Mouse (Mus musculus) spleen, adult 2 months (tissue): ENCODE measurements around the gene 1700092M07Rik. TPM values are rescaled to one million over a fixed set of nuclear protein-coding genes. Genes with fewer than 3 reads are reported as not detected.
A peak's percentile ranks its signal among the peaks of the same experiment; 100 is the strongest.
"Not testable (repeated sequence)": the region's sequence is repeated elsewhere in the genome, so short reads cannot be mapped to it uniquely, and the experiment has no call there.

Experiments used
- DNase-seq, 2 experiments: peaks; one replicate each; pipeline versions ENCODE4 v3.0.0 to v3.0.0-alpha.2; 2012 to 2021; ENCODE audit warnings: low spot score in 2 of 2, low read depth in 1 of 2
- H3K27ac ChIP-seq: fragments of 200-500 bp; 2 replicates; pipeline ENCODE4 v1.5.1; 2012; ENCODE audit warnings: low read length, inconsistent platforms; ENCODE audit not compliant: insufficient read depth
- H3K27me3 ChIP-seq: fragments of 200-500 bp; 2 replicates; pipeline ENCODE4 v1.6.1; 2012; ENCODE audit warnings: mild to moderate bottlenecking, moderate library complexity, low read length, inconsistent platforms; ENCODE audit not compliant: control insufficient read depth, insufficient read depth
- H3K36me3 ChIP-seq: fragments of 200-500 bp; 2 replicates; pipeline ENCODE4 v1.6.1; 2012; ENCODE audit warnings: mild to moderate bottlenecking, low read length, inconsistent platforms; ENCODE audit not compliant: control insufficient read depth, insufficient read depth
- H3K4me1 ChIP-seq: fragments of 200-500 bp; 2 replicates; pipeline ENCODE4 v1.6.1; 2011; ENCODE audit warnings: inconsistent platforms; ENCODE audit not compliant: control insufficient read depth, insufficient read depth, insufficient read length
- H3K4me3 ChIP-seq: fragments of 200-500 bp; 2 replicates; pipeline ENCODE4 v1.5.1; 2011; ENCODE audit warnings: mild to moderate bottlenecking, inconsistent platforms; ENCODE audit not compliant: insufficient read depth, insufficient read length; ENCODE audit errors: extremely low read depth
- CTCF ChIP-seq: fragments of 200-500 bp; IDR thresholded peaks from 2 replicates; pipeline ENCODE4 v1.5.1; 2011; ENCODE audit warnings: mild to moderate bottlenecking, inconsistent platforms; ENCODE audit not compliant: insufficient read depth, insufficient read length, insufficient replicate concordance; ENCODE audit errors: extremely low read depth
- POLR2A ChIP-seq: fragments of 200-500 bp; IDR thresholded peaks from 2 replicates; pipeline ENCODE4 v1.6.1; 2011; ENCODE audit warnings: low read depth, low read length, inconsistent platforms
- WGBS: fragments of 180-500 bp; shearing (Covaris S2); methylation state at CpG from one replicate; pipeline ENCODE4 v1.1.7; 2018; 5-methylcytosine and 5-hydroxymethylcytosine counted together
- polyA plus RNA-seq: library from polyadenylated mRNA; depleted of rRNA; stranded (reverse); fragments of >200 nt; gene quantifications from 2 replicates; pipeline ENCODE4 v1.2.3, GENCODE M21; 2012

Gene 1700092M07Rik
- polyA plus RNA-seq, 1 experiment = not detected

DNA sequence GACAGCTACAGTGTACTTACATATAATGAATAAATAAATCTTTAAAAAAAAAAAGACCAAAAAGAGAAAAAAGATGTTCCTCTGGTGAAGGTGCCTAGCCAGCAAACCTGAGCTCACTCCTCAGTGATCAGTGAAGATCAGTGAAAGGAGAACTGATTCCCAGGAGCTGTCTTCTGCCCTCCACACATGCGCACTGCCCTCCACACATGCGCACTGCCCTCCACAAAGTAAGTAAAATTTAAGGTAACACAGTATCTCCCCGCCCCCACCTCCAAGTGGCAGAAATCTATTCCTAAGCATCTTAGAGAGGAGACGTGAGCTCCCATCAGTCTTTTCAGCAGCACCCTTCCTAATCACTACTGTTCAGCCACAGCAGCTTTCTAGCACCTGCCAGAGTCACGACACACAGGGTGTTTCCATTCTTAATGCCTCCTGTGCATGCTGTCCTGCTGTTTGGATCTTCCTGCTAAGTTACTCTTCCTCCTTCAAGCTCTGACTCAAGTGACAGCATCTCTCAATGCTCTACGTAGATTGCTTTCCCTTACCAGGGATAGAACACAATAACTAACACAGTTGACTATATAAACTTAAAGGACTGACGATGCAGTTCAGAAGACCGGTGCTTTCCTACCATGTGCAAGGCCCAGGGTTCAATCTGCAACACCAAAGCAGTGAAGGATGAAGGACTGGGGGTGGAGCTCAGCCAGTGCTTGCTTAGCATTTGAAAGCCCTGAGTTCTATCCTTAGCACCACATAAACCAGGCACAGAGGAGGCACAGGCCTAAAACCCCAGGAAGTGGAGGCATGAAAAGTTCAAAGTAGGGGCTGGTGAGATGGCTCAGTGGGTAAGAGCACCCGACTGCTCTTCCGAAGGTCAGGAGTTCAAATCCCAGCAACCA lies 24.4 kb upstream of the 1700092M07Rik start:
- TF ChIP-seq CTCF (no peak), POLR2A (no peak)
- Histone ChIP-seq H3K27ac (peak overlapping the region; percentile 6; the same call in 1 of the 2 replicates), H3K36me3 (peaks cover 3% of the 10 kb centered on the region; the same call in 1 of the 2 replicates), H3K4me1 (peaks cover 4% of the 10 kb centered on the region; the same call in 1 of the 2 replicates), H3K27me3 (no peaks in the 10 kb centered on the region), H3K4me3 (no peak overlapping the region)
- DNase-seq = no peak
- 85% methylated on average over 10 of the region's 10 CpGs for WGBS

DNA sequence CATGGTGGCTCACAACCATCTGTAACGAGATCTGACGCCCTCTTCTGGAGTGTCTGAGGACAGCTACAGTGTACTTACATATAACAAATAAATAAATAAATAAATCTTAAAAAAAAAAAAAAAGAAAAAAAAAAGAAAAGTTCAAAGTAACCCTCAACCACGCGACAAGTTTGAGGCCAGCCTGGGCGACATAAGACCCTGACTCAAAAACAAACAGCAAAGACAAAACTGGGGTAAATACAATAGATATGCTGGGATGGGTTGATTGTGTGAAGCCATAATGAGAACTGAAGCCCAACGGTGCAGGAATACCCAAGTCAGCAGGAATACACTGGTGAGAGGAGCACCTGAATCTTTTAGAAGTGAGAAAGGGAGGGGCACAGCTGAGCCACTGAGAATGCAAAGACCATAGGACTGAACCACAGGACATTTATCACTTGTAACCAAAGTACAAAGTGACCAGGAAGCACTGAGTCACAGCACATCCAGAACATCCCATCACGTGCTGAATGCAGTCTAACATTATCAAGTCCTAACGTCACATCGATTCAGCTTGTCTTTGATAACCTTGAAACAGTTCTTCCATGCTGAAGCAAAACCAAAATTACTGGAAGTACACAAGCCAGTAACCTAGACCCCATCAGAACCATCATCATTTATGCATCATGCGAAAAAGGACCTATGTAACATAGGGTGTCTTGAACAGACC lies 23.6 kb upstream of the 1700092M07Rik start:
- H3K27ac ChIP-seq = no peak overlapping the region
- no peak for TF ChIP-seq POLR2A
- H3K27me3 ChIP-seq = no peaks in the 10 kb centered on the region
- DNase-seq = no peak
- no peak overlapping the region for H3K4me3 ChIP-seq
- no peaks in the 10 kb centered on the region for H3K36me3 ChIP-seq
- 84% methylated on average over 10 of the region's 10 CpGs for WGBS
- H3K4me1 ChIP-seq = no peaks in the 10 kb centered on the region

DNA sequence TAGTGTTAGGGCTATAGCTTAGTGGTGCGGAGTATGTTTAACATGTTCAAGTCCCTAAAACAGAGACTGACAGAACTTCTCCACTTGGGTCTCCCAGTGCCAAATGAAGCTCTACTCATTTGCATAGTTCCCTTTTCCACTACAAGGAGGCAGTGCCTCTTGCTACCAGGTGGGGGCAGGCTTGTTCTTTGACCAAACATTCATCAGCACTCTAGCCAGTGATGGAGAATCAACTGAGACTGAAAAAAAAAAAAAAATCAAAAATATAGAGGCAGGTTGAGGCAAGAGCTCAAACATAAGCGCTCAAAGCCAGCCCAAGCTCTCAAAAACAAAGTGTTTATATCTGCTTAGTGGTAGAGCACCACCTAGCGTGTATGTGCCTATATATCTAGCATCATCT lies 22.2 kb upstream of the 1700092M07Rik start:
- no peak overlapping the region for H3K27ac ChIP-seq
- no peaks in the 10 kb centered on the region for H3K36me3 ChIP-seq
- H3K27me3 ChIP-seq = no peaks in the 10 kb centered on the region
- peak; percentile 69 to 74 for DNase-seq
- no peak overlapping the region for H3K4me3 ChIP-seq
- WGBS = 44% methylated on average over 3 of the region's 3 CpGs
- no peak for TF ChIP-seq POLR2A
- peak; percentile 67; the same call in 1 of the 2 replicates for TF ChIP-seq CTCF
- H3K4me1 ChIP-seq = no peaks in the 10 kb centered on the region

DNA sequence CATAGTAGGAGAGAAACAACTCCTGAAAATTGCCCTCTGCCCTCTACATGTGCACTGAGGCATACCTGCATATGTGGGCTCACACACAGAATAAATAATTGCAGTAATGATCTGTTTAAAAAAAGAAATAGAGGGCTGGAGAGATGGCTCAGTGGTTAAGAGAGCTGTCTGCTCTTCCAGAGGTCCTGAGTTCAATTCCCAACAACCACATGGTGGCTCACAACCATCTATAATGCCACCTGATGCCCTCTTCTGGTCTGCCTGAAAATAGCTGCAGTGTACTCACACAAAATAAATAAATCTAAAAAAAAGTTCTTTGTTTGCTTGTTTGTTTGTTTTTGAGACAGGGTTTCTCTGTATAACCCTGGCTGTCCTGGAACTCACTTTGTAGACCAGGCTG lies 21.5 kb upstream of the 1700092M07Rik start:
- not testable (repeated sequence) for H3K36me3 ChIP-seq, DNase-seq, H3K4me3 ChIP-seq, H3K4me1 ChIP-seq, H3K27me3 ChIP-seq, H3K27ac ChIP-seq

DNA sequence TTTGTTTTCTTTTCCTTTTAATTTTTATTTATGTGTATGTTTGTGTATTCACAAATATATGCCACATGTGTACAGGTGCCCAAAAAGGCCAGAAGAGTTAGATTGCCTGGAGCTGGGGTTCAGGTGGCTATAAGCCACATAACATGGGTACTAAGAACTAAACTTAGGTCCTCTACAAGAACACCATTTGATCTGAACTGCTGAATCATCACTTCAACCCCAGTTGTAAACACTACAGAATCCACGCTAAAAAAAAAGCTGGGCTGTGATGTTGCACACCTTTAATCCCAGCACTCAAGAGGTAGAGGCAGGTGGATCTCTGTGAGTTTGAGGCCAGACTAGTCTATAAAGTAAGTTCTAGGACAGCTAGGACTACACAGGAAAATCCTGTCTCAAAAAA lies 19.1 kb upstream of the 1700092M07Rik start:
- WGBS = 57% methylated on average over 1 of the region's 1 CpGs
- H3K4me3 ChIP-seq = no peak overlapping the region
- no peak for DNase-seq
- H3K36me3 ChIP-seq = peaks cover 17% of the 10 kb centered on the region
- H3K4me1 ChIP-seq = no peaks in the 10 kb centered on the region
- no peak overlapping the region for H3K27ac ChIP-seq
- TF ChIP-seq CTCF = no peak
- TF ChIP-seq POLR2A = no peak
- no peaks in the 10 kb centered on the region for H3K27me3 ChIP-seq

DNA sequence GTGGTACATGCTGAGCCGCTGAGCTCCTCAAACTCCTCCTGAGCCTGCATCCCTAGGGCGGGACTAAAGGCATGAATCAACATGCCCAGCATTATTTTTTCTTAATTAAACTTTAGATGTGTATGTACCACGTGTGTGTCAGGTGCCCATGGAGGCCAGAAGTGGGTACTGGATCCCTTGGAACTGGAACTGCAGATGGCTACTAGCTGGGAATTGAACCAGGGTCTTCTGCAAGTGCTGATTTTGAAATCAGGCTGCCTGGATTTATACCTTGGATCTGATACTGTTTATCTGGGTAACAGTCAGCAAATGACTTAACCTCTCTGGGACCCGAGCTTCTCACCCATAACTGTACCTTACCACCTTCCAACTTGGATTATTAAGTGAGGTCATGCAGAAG lies 18.5 kb upstream of the 1700092M07Rik start:
- 53% methylated on average over 4 of the region's 4 CpGs for WGBS
- Histone ChIP-seq H3K4me1 (no peaks in the 10 kb centered on the region), H3K36me3 (peaks cover 19% of the 10 kb centered on the region), H3K27me3 (no peaks in the 10 kb centered on the region), H3K27ac (no peak overlapping the region), H3K4me3 (no peak overlapping the region)
- TF ChIP-seq CTCF = no peak
- TF ChIP-seq POLR2A = no peak
- DNase-seq = no peak

DNA sequence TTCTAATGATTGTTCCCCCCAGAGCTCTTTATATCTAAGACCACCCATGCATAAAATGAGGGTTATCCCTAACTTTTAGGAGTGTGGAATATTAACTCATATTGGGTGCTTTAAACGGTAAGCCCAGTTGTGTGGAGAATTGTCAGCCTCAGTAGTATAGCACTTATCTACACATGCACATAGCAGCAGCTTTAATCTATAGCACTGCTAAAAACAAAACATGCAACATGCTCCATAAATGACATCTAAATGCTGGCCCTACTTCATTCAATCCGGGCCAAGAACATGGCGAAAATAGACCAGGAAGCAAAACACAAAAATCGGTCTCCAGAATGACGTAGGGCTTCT lies 18.0 kb upstream of the 1700092M07Rik start:
- Histone ChIP-seq H3K4me1 (no peaks in the 10 kb centered on the region), H3K4me3 (peak overlapping the region; percentile 70), H3K36me3 (peaks cover 19% of the 10 kb centered on the region), H3K27ac (peak overlapping the region; percentile 94), H3K27me3 (no peaks in the 10 kb centered on the region)
- no peak for DNase-seq
- TF ChIP-seq POLR2A (no peak), CTCF (no peak)
- 1% methylated on average over 5 of the region's 5 CpGs for WGBS
